Mouse (Mus musculus) liver, postnatal 0 days (tissue): ENCODE measurements around the gene Fam166a. TPM values are rescaled to one million over a fixed set of nuclear protein-coding genes. Genes with fewer than 3 reads are reported as not detected.

Experiments
- ATAC-seq: fragments of 200-750 bp; cut with Nextera tagmentation; 2 replicates; pipeline ENCODE4 v1.8.0; 2017; ENCODE audit warnings: mild to moderate bottlenecking, moderate library complexity
- DNase-seq: peaks from one replicate; pipeline ENCODE4 v3.0.0-alpha.2; 2016
- H3K27ac ChIP-seq: fragments of 300-500 bp; sonication (generic); 2 replicates; pipeline ENCODE4 v1.5.1; 2014; ENCODE audit warnings: antibody characterized with exemption, moderate library complexity, mild to moderate bottlenecking, low read depth
- H3K27me3 ChIP-seq: fragments of 300-500 bp; sonication (generic); 2 replicates; pipeline ENCODE4 v1.6.1; 2014; ENCODE audit warnings: low read length, control low read depth, mixed read lengths; ENCODE audit not compliant: insufficient read depth
- H3K36me3 ChIP-seq: fragments of 300-500 bp; sonication (generic); replicated peaks from 2 replicates; pipeline ENCODE4 v1.6.1; 2014; ENCODE audit warnings: mild to moderate bottlenecking, control low read depth, low read length, moderate library complexity, mixed read lengths; ENCODE audit not compliant: insufficient read depth
- H3K4me1 ChIP-seq: fragments of 300-500 bp; sonication (generic); 2 replicates; pipeline ENCODE4 v1.6.1; 2014; ENCODE audit warnings: antibody characterized with exemption, mild to moderate bottlenecking, control low read depth; ENCODE audit not compliant: insufficient read depth
- H3K4me2 ChIP-seq: fragments of 300-500 bp; sonication (generic); 2 replicates; pipeline ENCODE4 v1.6.1; 2014; ENCODE audit warnings: low read depth, mild to moderate bottlenecking, low read length, moderate library complexity, mixed read lengths
- H3K4me3 ChIP-seq: fragments of 300-500 bp; sonication (generic); 2 replicates; pipeline ENCODE4 v1.5.1; 2014; ENCODE audit warnings: low read depth, low read length
- H3K9ac ChIP-seq: fragments of 300-500 bp; sonication (generic); replicated peaks from 2 replicates; pipeline ENCODE4 v1.6.1; 2014; ENCODE audit warnings: mild to moderate bottlenecking, moderate library complexity
- H3K9me3 ChIP-seq: fragments of 300-500 bp; sonication (generic); 2 replicates; pipeline ENCODE4 v1.6.1; 2016; ENCODE audit warnings: mild to moderate bottlenecking, control low read depth, low read length, mixed read lengths
- CTCF ChIP-seq: sonication (generic); IDR thresholded peaks from 2 replicates; pipeline ENCODE4 v1.5.1; 2016; ENCODE audit warnings: antibody characterized with exemption, low read depth
- EP300 ChIP-seq: IDR thresholded peaks from 2 replicates; pipeline ENCODE4 v1.6.1; 2016; ENCODE audit warnings: antibody characterized with exemption, low read depth, mild to moderate bottlenecking
- WGBS: fragments of 180-500 bp; shearing (Covaris S2); extraction: QIAGEN DNeasy Blood & Tissue Kit; methylation state at CpG from one replicate; pipeline ENCODE4 v1.1.7; 2014; ENCODE audit not compliant: insufficient replicate concordance; 5-methylcytosine and 5-hydroxymethylcytosine counted together
- polyA plus RNA-seq: library from polyadenylated mRNA; unstranded; fragments of >200 nt; fragmentation: Nextera tagmentation; extraction: Ambion mirVana; gene quantifications from 2 replicates; pipeline ENCODE4 v1.2.1, GENCODE M21; 2015

Gene Fam166a
- polyA plus RNA-seq, 1 experiment from 2014 or later: not detected

- TF ChIP-seq CTCF (no peak), EP300 (no peak)
- Histone ChIP-seq H3K9me3 (no peaks in the 10 kb centered on the region), H3K4me1 (peaks cover 16% of the 10 kb centered on the region), H3K27ac (no peak overlapping the region), H3K9ac (no peak overlapping the region), H3K4me3 (no peak overlapping the region), H3K4me2 (no peak overlapping the region), H3K27me3 (no peaks in the 10 kb centered on the region), H3K36me3 (peaks cover 3% of the 10 kb centered on the region; the same call in 1 of the 2 replicates)
- ATAC-seq (no peak), DNase-seq (no peak)
- 74% methylated on average over 23 of the region's 23 CpGs for WGBS
These were observed 5.2 kb upstream of the Fam166a start for GRCm38 (mm10) chr2:25213266-25213865.

- no peak within 1 kb of the TSS for H3K9ac ChIP-seq
- H3K27me3 ChIP-seq: no peaks in the 10 kb centered on the region
- DNase-seq (no peak), ATAC-seq (no peak)
- H3K4me3 ChIP-seq: no peak within 1 kb of the TSS
- H3K27ac ChIP-seq: no peak within 1 kb of the TSS
- no peak for TF ChIP-seq CTCF
- no peak for TF ChIP-seq EP300
- H3K4me1 ChIP-seq: peaks cover 16% of the 10 kb centered on the region
- H3K4me2 ChIP-seq: no peak within 1 kb of the TSS
- 71% methylated on average over 3 of the region's 3 CpGs for WGBS
- H3K36me3 ChIP-seq: peaks cover 3% of the 10 kb centered on the region; the same call in 1 of the 2 replicates
- no peaks in the 10 kb centered on the region for H3K9me3 ChIP-seq
These were observed 4.1 kb upstream of the Fam166a start, which contains the start of gene Stpg3 for GRCm38 (mm10) chr2:25214444-25214843. Gene Stpg3 (minus strand): TSS chr2:25214637.

DNA sequence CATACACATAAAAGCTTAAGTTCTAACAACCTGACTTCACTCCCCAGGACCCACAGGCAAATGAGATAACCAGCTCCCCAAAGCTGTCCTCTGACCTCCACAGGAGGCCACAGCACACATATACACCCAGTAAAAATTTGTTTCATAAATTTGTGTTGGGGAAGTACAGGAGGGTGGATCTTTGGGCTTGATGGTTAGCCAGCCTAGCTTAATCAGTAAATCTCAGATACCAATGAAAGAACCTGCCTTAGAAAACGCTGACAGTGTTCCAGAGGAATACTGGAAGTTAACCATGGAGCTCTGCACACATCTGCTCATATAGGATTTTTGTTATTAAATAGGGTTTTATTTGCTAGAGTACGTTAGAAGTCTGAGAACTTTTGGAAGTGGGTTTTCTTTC lies 879 bp upstream of the Fam166a start:
- H3K27me3 ChIP-seq: no peaks in the 10 kb centered on the region
- peaks cover 7% of the 10 kb centered on the region for H3K36me3 ChIP-seq
- ATAC-seq (no peak), DNase-seq (no peak)
- no peak overlapping the region for H3K4me3 ChIP-seq
- H3K9me3 ChIP-seq: no peaks in the 10 kb centered on the region
- no peak overlapping the region for H3K27ac ChIP-seq
- H3K9ac ChIP-seq: no peak overlapping the region
- WGBS: 57% methylated on average over 2 of the region's 2 CpGs
- 0 out of 2 replicates have a peak, but pooled peaks cover 2% of the 10 kb centered on the region for H3K4me1 ChIP-seq
- TF ChIP-seq EP300 (no peak), CTCF (no peak)
- H3K4me2 ChIP-seq: no peak overlapping the region

DNA sequence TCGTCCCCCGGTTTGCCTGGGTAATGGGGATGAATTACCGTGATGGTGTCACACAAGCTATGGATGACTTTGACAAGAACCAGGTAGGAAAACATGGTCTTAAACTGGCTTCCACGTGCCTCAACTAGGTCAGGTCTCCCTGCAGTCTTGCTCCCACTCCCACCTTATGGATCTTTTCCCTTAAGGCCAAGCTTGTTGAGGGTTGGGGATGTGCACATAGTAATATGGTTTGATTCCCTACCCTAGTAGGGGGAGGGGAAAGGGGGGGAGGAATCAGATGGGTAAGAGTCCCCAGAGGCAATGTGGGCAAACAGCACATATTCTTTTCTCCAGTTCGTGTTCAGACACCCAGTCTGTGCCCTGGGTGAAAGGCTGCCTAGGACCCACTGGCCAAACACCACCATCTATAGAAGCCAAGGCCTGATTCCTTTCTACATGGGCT lies 2.8 kb downstream of the Fam166a start:
- no peak overlapping the region for H3K4me3 ChIP-seq
- peaks cover 13% of the 10 kb centered on the region for H3K36me3 ChIP-seq
- no peak for ATAC-seq
- H3K4me1 ChIP-seq: peaks cover 15% of the 10 kb centered on the region
- WGBS: 77% methylated on average over 5 of the region's 5 CpGs
- H3K9ac ChIP-seq: no peak overlapping the region
- H3K27ac ChIP-seq: no peak overlapping the region
- TF ChIP-seq CTCF (no peak), EP300 (no peak)
- H3K9me3 ChIP-seq: no peaks in the 10 kb centered on the region
- no peaks in the 10 kb centered on the region for H3K27me3 ChIP-seq
- H3K4me2 ChIP-seq: no peak overlapping the region
- DNase-seq: no peak

GRCm38 (mm10) chr2:25223681-25224491 lies 5.3 kb downstream of the Fam166a start:
- WGBS: 2% methylated on average over 53 of the region's 53 CpGs
- ATAC-seq: peak; percentile 78
- no peaks in the 10 kb centered on the region for H3K9me3 ChIP-seq
- TF ChIP-seq EP300 (no peak), CTCF (no peak)
- H3K9ac ChIP-seq: peak overlapping the region; percentile 84
- peak overlapping the region; percentile 99 for H3K27ac ChIP-seq
- peak; percentile 95 for DNase-seq
- no peaks in the 10 kb centered on the region for H3K27me3 ChIP-seq
- peaks cover 19% of the 10 kb centered on the region for H3K4me1 ChIP-seq
- peak overlapping the region; percentile 74 for H3K4me2 ChIP-seq
- H3K36me3 ChIP-seq: peaks cover 13% of the 10 kb centered on the region
- peak overlapping the region; percentile 69 for H3K4me3 ChIP-seq

GRCm38 (mm10) chr2:25224492-25224765 lies 5.9 kb downstream of the Fam166a start, which contains the start of gene Tubb4b:
Gene Tubb4b (minus strand): TSS chr2:25224702.
- Histone ChIP-seq H3K27ac (peak within 1 kb of the TSS; percentile 99), H3K4me2 (peak within 1 kb of the TSS; percentile 74), H3K36me3 (peaks cover 13% of the 10 kb centered on the region), H3K4me1 (peaks cover 21% of the 10 kb centered on the region), H3K9ac (peak within 1 kb of the TSS; percentile 84), H3K9me3 (no peaks in the 10 kb centered on the region), H3K4me3 (peak within 1 kb of the TSS; percentile 69), H3K27me3 (no peaks in the 10 kb centered on the region)
- DNase-seq (no peak), ATAC-seq (no peak)
- TF ChIP-seq EP300 (no peak), CTCF (peak; percentile 37)
- 0% methylated on average over 17 of the region's 17 CpGs for WGBS
